Mouse (Mus musculus) liver, embryonic 14.5 days (tissue): ENCODE data around the gene Mybpc3. TPM values are rescaled to one million over a fixed set of nuclear protein-coding genes. Genes with fewer than 3 reads are reported as not detected.
A peak's percentile ranks its signal among the peaks of the same experiment; 100 is the strongest.

Experiments
- ATAC-seq: fragments of 200-750 bp; cut with Nextera tagmentation; 2 replicates; pipeline ENCODE4 v1.8.0; 2017; ENCODE audit warnings: moderate number of reproducible peaks, mild to moderate bottlenecking, moderate library complexity; ENCODE audit not compliant: insufficient read depth
- DNase-seq, 3 experiments: peaks; one replicate each; pipeline ENCODE4 v3.0.0-alpha.2; 2012 to 2013; ENCODE audit warnings: low read depth in 3 of 3, low spot score in 3 of 3
- H3K27ac ChIP-seq: fragments of 300-500 bp; sonication (generic); 2 replicates; pipeline ENCODE4 v1.5.1; 2014; ENCODE audit warnings: moderate library complexity, mild to moderate bottlenecking, control low read depth, inconsistent platforms
- H3K27me3 ChIP-seq: fragments of 300-500 bp; sonication (generic); 2 replicates; pipeline ENCODE4 v1.6.1; 2014; ENCODE audit warnings: mild to moderate bottlenecking, low read length, moderate library complexity; ENCODE audit not compliant: control insufficient read depth, insufficient read depth
- H3K36me3 ChIP-seq: fragments of 300-500 bp; sonication (generic); replicated peaks from 2 replicates; pipeline ENCODE4 v1.6.1; 2014; ENCODE audit warnings: low read depth; ENCODE audit not compliant: control insufficient read depth, insufficient read depth
- H3K4me1 ChIP-seq, 2 experiments: fragments of 200-500 bp in 1 of 2; fragments of 300-500 bp in 1 of 2; sonication (generic) in 1 of 2; replicated peaks; 2 replicates each; pipeline ENCODE4 v1.6.1; 2012 to 2014; ENCODE audit warnings: antibody characterized with exemption in 1 of 2, inconsistent platforms in 1 of 2, low read length in 1 of 2; ENCODE audit not compliant: control insufficient read depth in 2 of 2, insufficient read depth in 2 of 2
- H3K4me2 ChIP-seq: fragments of 300-500 bp; sonication (generic); 2 replicates; pipeline ENCODE4 v1.6.1; 2014; ENCODE audit warnings: low read depth, mild to moderate bottlenecking, control low read depth, moderate library complexity
- H3K4me3 ChIP-seq, 2 experiments: fragments of 200-500 bp in 1 of 2; fragments of 300-500 bp in 1 of 2; sonication (generic) in 1 of 2; 2 replicates each; pipeline ENCODE4 v1.5.1; 2012 to 2014; ENCODE audit warnings: low read depth in 2 of 2, low read length in 2 of 2, mild to moderate bottlenecking in 2 of 2, control low read depth in 1 of 2, inconsistent platforms in 1 of 2, moderate library complexity in 1 of 2; ENCODE audit not compliant: insufficient read depth in 1 of 2
- H3K9ac ChIP-seq: fragments of 300-500 bp; sonication (generic); replicated peaks from 2 replicates; pipeline ENCODE4 v1.6.1; 2014; ENCODE audit warnings: mild to moderate bottlenecking, control low read depth, moderate library complexity
- H3K9me3 ChIP-seq: fragments of 300-500 bp; sonication (generic); 2 replicates; pipeline ENCODE4 v1.6.1; 2016; ENCODE audit warnings: low read length, mixed read lengths; ENCODE audit not compliant: control insufficient read depth
- CTCF ChIP-seq: IDR thresholded peaks from 2 replicates; pipeline ENCODE4 v1.5.1; 2016; ENCODE audit warnings: antibody characterized with exemption, low read depth, control low read depth
- EP300 ChIP-seq: IDR thresholded peaks from 2 replicates; pipeline ENCODE4 v1.6.1; 2016; ENCODE audit warnings: antibody characterized with exemption, low read depth
- WGBS: fragments of 180-500 bp; shearing (Covaris S2); extraction: QIAGEN DNeasy Blood & Tissue Kit; methylation state at CpG from one replicate; pipeline ENCODE4 v1.1.7; 2014; ENCODE audit not compliant: insufficient replicate concordance; 5-methylcytosine and 5-hydroxymethylcytosine counted together
- polyA plus RNA-seq, 2 experiments: library from polyadenylated mRNA; depleted of rRNA in 1 of 2; stranded (reverse) in 1 of 2; unstranded in 1 of 2; fragments of >200 nt; fragmentation: Nextera tagmentation in 1 of 2; extraction: Ambion mirVana in 1 of 2; gene quantifications; 2 replicates each; pipeline versions ENCODE4 v1.2.1 to v1.2.3; 2012 to 2014

The Mybpc3 gene
- polyA plus RNA-seq, 2 experiments = 0.04 TPM; not detected in 1

DNA sequence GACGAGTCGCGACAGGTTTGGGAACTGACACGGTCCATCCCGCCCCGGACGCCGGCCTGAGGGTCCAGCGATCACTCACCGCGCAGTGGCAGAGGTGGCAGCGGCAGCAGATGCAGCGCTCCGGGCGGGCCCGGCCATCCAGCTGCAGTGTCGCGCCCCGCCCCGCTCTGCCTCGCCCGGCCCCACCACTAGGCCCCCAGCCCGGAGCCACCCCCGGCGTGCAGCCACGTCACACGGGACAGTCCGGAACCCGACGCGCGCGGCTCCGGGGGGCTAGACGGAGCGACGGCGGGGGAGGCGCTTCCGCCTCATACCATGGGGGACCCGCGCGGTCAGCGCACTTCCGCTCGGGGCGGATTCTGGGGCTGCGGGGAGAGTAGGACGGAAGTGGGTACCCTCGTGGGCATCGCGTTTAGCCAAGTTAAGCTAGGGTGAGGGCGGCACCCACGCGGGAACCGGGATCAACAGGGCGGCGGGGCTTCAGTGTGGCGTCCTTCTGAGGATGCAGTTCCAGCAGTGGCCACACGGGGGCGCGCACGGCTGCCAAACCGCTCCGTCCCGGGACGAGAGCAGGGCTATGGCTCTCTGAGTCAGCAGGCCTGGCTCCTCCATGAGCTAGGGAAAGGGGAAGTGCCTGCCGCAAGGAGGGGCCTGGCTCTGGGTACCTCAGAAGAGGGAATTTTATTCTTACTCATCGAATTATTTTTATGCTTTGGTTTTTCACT is 47.7 kb upstream of the Mybpc3 start, which contains the start of gene Slc39a13:
Gene Slc39a13, minus strand, starts transcription at position 342 of the 725 bp plus-strand sequence.
- H3K36me3 ChIP-seq = no peaks in the 10 kb centered on the region
- peak; percentile 99 for TF ChIP-seq CTCF
- peak; percentile 39; the same call in 1 of the 2 replicates for TF ChIP-seq EP300
- ATAC-seq (peak; percentile 96), DNase-seq (peak; percentile 77 to 84 (median 81))
- H3K9me3 ChIP-seq = no peaks in the 10 kb centered on the region
- under 1% methylated on average over 69 of the region's 69 CpGs for WGBS
- H3K4me2 ChIP-seq = peak within 1 kb of the TSS; percentile 85
- H3K27ac ChIP-seq = peak within 1 kb of the TSS; percentile 46
- no peaks in the 10 kb centered on the region for H3K27me3 ChIP-seq
- peak within 1 kb of the TSS; percentile 68 to 73 for H3K4me3 ChIP-seq
- peak within 1 kb of the TSS; percentile 72 for H3K9ac ChIP-seq
- peaks cover 0 to 11% of the 10 kb centered on the region in 2 experiments; a peak in 3 of 4 replicates for H3K4me1 ChIP-seq

DNA sequence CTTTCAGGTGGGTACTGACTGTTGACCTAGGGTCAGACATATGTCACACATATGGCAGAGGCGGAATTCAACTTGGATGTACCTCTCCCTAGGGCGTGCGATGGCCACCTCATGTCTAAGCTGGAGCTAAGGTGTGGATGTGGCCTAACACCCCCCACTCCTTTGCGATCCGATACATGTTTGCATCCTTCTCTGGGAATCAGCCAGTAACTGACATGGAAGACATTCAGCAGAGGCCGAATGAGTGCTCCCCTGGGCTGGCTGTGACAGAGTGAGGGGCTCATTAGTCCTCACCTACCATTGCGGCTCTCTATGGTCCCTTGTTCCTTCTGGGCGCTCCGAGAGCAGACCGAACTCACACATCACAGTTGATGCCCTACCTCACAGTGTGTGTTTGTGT is 46.9 kb upstream of the Mybpc3 start:
- Histone ChIP-seq H3K4me3 (no peak overlapping the region), H3K36me3 (no peaks in the 10 kb centered on the region), H3K4me1 (peaks cover 0 to 11% of the 10 kb centered on the region in 2 experiments; a peak in 3 of 4 replicates), H3K27ac (no peak overlapping the region), H3K27me3 (no peaks in the 10 kb centered on the region), H3K9me3 (no peaks in the 10 kb centered on the region), H3K4me2 (peak overlapping the region; percentile 85), H3K9ac (peak overlapping the region; percentile 54)
- ATAC-seq (no peak), DNase-seq (no peak)
- 85% methylated on average over 10 of the region's 10 CpGs for WGBS
- TF ChIP-seq CTCF = no peak

DNA sequence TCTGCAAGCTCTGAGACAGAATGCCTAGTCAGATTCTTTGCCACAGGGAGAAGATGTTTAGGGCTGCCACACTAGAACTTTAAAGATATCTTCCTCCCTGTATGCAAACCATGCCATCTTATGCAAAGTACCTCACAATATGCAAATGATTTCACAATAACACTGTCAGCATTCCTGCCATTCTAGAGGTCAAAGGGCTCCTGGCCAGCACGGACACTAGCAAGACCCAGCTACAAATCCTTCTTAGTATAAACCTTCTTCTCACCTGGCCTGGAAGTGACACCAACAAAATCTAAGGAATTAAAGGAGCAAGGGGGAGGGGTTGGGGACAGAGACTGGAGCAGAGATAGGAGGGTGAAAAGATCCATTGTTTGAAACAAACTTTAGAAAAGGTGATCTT is 45.9 kb upstream of the Mybpc3 start:
- H3K9ac ChIP-seq = no peak overlapping the region
- ATAC-seq = no peak
- 50% methylated on average over 1 of the region's 1 CpGs for WGBS

DNA sequence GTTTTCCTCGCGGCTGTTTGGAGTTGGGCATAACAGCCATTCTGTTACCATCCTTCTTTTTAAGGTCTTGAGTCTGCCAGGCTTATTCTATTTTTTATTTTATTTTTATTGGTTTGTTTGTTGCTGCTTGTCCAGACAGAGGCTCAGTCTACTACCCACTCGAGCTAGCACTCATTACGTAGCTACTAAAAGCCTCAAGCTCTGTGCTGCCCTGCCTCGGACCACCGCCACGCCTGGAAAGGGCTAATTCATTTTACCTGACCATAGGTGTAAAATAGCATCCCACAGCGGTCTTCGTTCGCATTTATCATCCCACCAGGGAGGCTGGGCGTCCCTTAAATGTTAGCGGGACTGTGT is 40.0 kb upstream of the Mybpc3 start:
- Histone ChIP-seq H3K4me3 (peak overlapping the region in 1 of 2 experiments; percentile 45; a peak in 2 of 4 replicates), H3K9me3 (no peaks in the 10 kb centered on the region), H3K4me2 (peak overlapping the region; percentile 69; the same call in 1 of the 2 replicates), H3K36me3 (no peaks in the 10 kb centered on the region), H3K4me1 (peaks cover 2 to 3% of the 10 kb centered on the region in 2 experiments; a peak in 1 of 4 replicates), H3K27me3 (no peaks in the 10 kb centered on the region), H3K9ac (no peak overlapping the region), H3K27ac (no peak overlapping the region)
- ATAC-seq (no peak), DNase-seq (no peak)
- TF ChIP-seq EP300 (no peak), CTCF (no peak)
- 36% methylated on average over 12 of the region's 12 CpGs for WGBS

More for the DNA sequence above, 45.9 kb upstream of the Mybpc3 start:
- Histone ChIP-seq H3K27ac (no peak overlapping the region), H3K9me3 (no peaks in the 10 kb centered on the region), H3K27me3 (no peaks in the 10 kb centered on the region), H3K36me3 (no peaks in the 10 kb centered on the region), H3K4me1 (peaks cover 0 to 11% of the 10 kb centered on the region in 2 experiments; a peak in 3 of 4 replicates), H3K4me2 (no peak overlapping the region), H3K4me3 (no peak overlapping the region)
- DNase-seq = no peak
- no peak for TF ChIP-seq EP300
- TF ChIP-seq CTCF = no peak

DNA sequence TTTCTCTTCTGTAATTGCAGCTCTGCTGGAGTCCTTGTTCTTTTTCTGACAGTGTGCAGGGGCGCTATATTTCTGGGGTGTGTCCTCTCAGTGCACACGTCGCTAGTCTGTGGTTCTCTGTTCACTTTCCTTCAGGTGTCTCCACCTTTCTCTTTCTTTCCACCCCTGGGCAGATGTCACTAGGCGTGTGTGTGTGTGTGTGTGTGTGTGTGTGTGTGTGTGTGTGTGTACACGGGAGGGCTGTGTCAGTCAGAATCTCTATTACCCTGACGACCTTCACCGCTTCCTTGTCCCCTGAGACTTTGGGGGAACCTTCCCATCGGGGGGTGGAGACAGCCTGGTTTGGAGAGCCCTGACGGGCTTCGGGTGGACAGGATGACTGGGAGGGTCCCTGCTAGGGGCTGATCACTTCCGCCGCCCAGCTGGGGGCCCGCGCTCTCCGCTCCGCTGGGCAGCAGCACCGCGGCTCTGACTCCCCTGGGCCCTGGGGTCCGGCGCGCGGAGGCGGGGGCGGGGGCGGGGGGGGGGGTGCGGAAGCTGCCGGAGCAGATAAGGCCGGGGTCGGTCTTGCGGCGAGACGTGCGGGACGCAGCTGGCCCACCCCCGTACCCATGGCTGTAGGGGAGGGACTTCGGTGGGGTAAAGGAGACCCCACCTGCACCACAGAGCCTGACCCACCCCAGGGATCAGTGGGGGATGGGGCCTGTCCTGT is 39.5 kb upstream of the Mybpc3 start:
- WGBS = 2% methylated on average over 36 of the region's 36 CpGs
- H3K9ac ChIP-seq = peak overlapping the region; percentile 34
- TF ChIP-seq EP300 (no peak), CTCF (no peak)
- H3K36me3 ChIP-seq = no peaks in the 10 kb centered on the region
- peaks cover 2 to 8% of the 10 kb centered on the region in 2 experiments; a peak in 1 of 4 replicates for H3K4me1 ChIP-seq
- H3K4me3 ChIP-seq = peak overlapping the region; percentile 45 to 48
- DNase-seq = no peak
- no peak overlapping the region for H3K27ac ChIP-seq
- peak; percentile 34; the same call in 1 of the 2 replicates for ATAC-seq
- peak overlapping the region; percentile 69 for H3K4me2 ChIP-seq
- H3K9me3 ChIP-seq = no peaks in the 10 kb centered on the region
- no peaks in the 10 kb centered on the region for H3K27me3 ChIP-seq
